Mouse (Mus musculus): ENCODE measurements around the gene Kcnh2. TPM values are rescaled to one million over a fixed set of nuclear protein-coding genes. Genes with fewer than 3 reads are reported as not detected.

Gene Kcnh2
- polyA plus RNA-seq, 2 experiments: 3.8 to 16.2 TPM

DNA sequence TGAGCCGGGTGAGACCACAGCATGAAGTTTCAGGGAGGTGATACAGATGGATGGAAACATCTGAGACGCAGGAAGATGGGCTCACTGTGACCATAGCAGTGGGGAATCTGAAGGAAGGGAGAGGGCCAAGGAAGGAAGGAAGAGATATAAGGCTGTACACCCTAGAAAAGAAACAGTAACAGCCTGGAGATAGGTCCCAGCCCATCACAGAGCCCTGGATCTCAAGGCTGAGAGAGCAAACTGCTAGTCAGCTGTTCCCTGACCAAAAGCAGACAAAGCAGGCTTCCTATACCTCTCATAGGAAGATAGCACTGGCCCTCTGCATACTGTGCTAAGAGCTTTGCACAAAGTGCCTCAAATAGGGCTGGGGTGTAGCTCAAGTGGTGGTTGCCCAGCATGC is 27.3 kb upstream of the Kcnh2 start:
- Histone ChIP-seq H3K4me3 (replicated peaks; ENCODE audit: low read length) (no peak overlapping the region), H3K27ac (replicated peaks; ENCODE audit: low read depth, low read length) (no peak overlapping the region), H3K4me1 (ENCODE audit: control insufficient read depth, insufficient read depth, low read length) (peaks cover 1% of the 10 kb centered on the region), H3K9me3 (ENCODE audit: control insufficient read depth, low read length) (no peaks in the 10 kb centered on the region), H3K9ac (ENCODE audit: low read depth, low read length, severe bottlenecking) (no peak overlapping the region), H3K27me3 (ENCODE audit: control insufficient read depth, insufficient read depth, low read length) (no peaks in the 10 kb centered on the region), H3K36me3 (ENCODE audit: control insufficient read depth, insufficient read depth, low read length) (no peaks in the 10 kb centered on the region), H3K4me2 (replicated peaks; ENCODE audit: low read depth, low read length, severe bottlenecking) (no peak overlapping the region)
- no peak for TF ChIP-seq POLR2A (IDR thresholded peaks at IDR 0.05; ENCODE audit: borderline replicate concordance, extremely low read depth, insufficient read depth, insufficient read length)
- ATAC-seq (ENCODE audit: low FRiP score, low read depth) (no peak), DNase-seq (ENCODE audit: low spot score) (no peak)
- 80% methylated on average over 2 of the region's 2 CpGs for WGBS

DNA sequence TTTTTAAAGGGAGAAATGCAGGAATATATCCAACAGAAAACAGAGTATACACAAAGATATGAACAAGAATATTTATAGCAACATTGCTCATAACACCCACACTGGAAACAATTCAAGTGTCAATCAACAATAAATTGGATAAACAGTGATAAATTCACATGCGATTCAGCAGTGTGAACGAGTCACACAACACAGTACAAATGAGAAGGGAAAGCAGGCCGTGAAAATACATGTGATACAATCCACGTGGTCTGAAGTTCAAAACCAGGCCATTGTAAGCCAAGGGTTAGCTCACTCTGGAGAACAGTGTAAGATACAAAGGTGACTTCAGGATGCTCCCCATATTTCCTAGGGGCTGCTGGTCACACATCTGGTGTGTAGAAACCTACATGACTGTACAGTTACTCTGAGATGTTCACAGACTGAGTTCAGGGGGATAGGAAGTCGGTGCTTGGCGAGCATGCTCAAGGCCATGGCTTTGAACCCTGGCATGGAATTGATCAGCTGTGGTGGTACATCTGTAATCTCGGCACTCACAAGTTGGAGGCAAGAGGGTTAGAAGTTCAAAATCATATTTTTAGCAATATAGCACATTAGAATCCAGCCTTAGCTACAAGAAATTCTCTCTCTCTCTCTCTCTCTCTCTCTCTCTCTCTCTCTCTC is 23.4 kb upstream of the Kcnh2 start:
- no peak for ATAC-seq (ENCODE audit: low FRiP score, low read depth)
- Histone ChIP-seq H3K4me1 (ENCODE audit: control insufficient read depth, insufficient read depth, low read length) (no peaks in the 10 kb centered on the region), H3K9me3 (ENCODE audit: control insufficient read depth, low read length) (no peaks in the 10 kb centered on the region), H3K36me3 (ENCODE audit: control insufficient read depth, insufficient read depth, low read length) (no peaks in the 10 kb centered on the region), H3K4me2 (replicated peaks; ENCODE audit: low read depth, low read length, severe bottlenecking) (no peak overlapping the region), H3K9ac (ENCODE audit: low read depth, low read length, severe bottlenecking) (no peak overlapping the region), H3K27me3 (ENCODE audit: control insufficient read depth, insufficient read depth, low read length) (no peaks in the 10 kb centered on the region), H3K27ac (replicated peaks; ENCODE audit: low read depth, low read length) (no peak overlapping the region), H3K4me3 (replicated peaks; ENCODE audit: low read length) (no peak overlapping the region)
- TF ChIP-seq POLR2A (IDR thresholded peaks at IDR 0.05; ENCODE audit: borderline replicate concordance, extremely low read depth, insufficient read depth, insufficient read length): no peak
- WGBS: 79% methylated on average over 7 of the region's 7 CpGs
- no peak for DNase-seq (ENCODE audit: low spot score)

DNA sequence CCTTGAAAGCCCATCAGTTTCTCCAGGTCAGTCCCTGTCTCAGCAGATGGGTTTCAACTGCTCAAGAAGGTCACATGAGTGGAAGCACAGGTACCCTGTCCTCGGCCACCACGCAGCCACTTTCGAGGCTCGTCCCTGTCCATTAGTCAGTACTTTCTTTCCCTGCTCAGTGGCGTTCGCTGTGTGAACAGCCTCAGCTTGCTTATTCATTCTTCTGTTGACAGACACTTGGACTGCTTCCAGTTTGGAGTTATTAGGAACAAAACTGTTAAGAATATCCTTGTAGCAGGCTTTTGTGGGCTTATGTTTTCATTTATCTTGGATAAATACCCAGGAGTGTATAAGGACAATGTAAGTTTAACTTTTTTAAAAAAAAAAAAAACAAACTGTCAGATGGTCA is 22.8 kb upstream of the Kcnh2 start:
- no peak for ATAC-seq (ENCODE audit: low FRiP score, low read depth)
- H3K4me3 ChIP-seq (replicated peaks; ENCODE audit: low read length): no peak overlapping the region
- no peaks in the 10 kb centered on the region for H3K4me1 ChIP-seq (ENCODE audit: control insufficient read depth, insufficient read depth, low read length)
- H3K27me3 ChIP-seq (ENCODE audit: control insufficient read depth, insufficient read depth, low read length): no peaks in the 10 kb centered on the region
- H3K9me3 ChIP-seq (ENCODE audit: control insufficient read depth, low read length): no peaks in the 10 kb centered on the region
- H3K9ac ChIP-seq (ENCODE audit: low read depth, low read length, severe bottlenecking): no peak overlapping the region
- peak; percentile 37 for DNase-seq (ENCODE audit: low spot score)
- no peak overlapping the region for H3K4me2 ChIP-seq (replicated peaks; ENCODE audit: low read depth, low read length, severe bottlenecking)
- no peak overlapping the region for H3K27ac ChIP-seq (replicated peaks; ENCODE audit: low read depth, low read length)
- no peaks in the 10 kb centered on the region for H3K36me3 ChIP-seq (ENCODE audit: control insufficient read depth, insufficient read depth, low read length)
- 73% methylated on average over 6 of the region's 6 CpGs for WGBS
- no peak for TF ChIP-seq POLR2A (IDR thresholded peaks at IDR 0.05; ENCODE audit: borderline replicate concordance, extremely low read depth, insufficient read depth, insufficient read length)

DNA sequence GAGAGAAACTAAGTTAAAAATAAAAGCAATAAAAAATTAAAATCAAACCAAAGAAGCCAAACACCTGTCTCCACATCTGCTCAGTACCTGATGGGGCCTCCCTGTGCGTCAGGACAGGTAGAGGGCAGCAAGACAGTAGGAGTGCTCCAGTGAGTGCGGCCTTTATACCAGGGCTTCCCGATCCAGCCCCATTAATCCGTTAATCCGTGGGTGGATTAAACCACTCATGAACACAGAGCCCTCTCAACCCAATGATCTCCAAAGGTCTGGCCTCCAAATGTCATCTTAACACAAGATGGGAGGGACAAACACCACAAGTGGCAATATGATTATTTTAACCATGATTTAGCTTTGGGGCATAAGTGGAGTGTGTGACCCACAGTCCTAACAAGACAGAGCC is 22.4 kb upstream of the Kcnh2 start:
- Histone ChIP-seq H3K27me3 (ENCODE audit: control insufficient read depth, insufficient read depth, low read length) (no peaks in the 10 kb centered on the region), H3K4me3 (replicated peaks; ENCODE audit: low read length) (no peak overlapping the region), H3K9ac (ENCODE audit: low read depth, low read length, severe bottlenecking) (no peak overlapping the region), H3K36me3 (ENCODE audit: control insufficient read depth, insufficient read depth, low read length) (no peaks in the 10 kb centered on the region), H3K4me1 (ENCODE audit: control insufficient read depth, insufficient read depth, low read length) (no peaks in the 10 kb centered on the region), H3K9me3 (ENCODE audit: control insufficient read depth, low read length) (no peaks in the 10 kb centered on the region), H3K4me2 (replicated peaks; ENCODE audit: low read depth, low read length, severe bottlenecking) (no peak overlapping the region), H3K27ac (replicated peaks; ENCODE audit: low read depth, low read length) (no peak overlapping the region)
- no peak for TF ChIP-seq POLR2A (IDR thresholded peaks at IDR 0.05; ENCODE audit: borderline replicate concordance, extremely low read depth, insufficient read depth, insufficient read length)
- DNase-seq (ENCODE audit: low spot score): no peak
- no peak for ATAC-seq (ENCODE audit: low FRiP score, low read depth)
- WGBS: 82% methylated on average over 5 of the region's 5 CpGs

DNA sequence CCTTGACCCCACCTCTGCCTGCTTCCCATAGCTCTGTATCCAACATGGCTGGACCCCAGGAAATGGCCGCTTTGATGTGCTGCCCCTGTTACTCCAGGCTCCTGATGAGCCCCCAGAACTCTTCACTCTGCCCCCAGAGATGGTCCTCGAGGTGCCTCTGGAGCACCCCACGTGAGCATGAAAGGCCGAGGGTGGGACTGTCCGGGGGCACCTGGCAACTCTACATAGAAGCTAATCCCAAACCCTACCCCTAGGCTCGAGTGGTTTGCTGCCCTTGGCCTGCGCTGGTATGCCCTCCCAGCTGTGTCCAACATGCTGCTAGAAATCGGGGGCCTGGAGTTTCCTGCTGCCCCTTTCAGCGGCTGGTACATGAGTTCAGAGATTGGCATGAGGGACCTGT is 18.4 kb upstream of the Kcnh2 start:
- H3K4me3 ChIP-seq (replicated peaks; ENCODE audit: low read length): no peak overlapping the region
- H3K9ac ChIP-seq (ENCODE audit: low read depth, low read length, severe bottlenecking): no peak overlapping the region
- DNase-seq (ENCODE audit: low spot score) (no peak), ATAC-seq (ENCODE audit: low FRiP score, low read depth) (no peak)
- no peaks in the 10 kb centered on the region for H3K36me3 ChIP-seq (ENCODE audit: control insufficient read depth, insufficient read depth, low read length)
- TF ChIP-seq POLR2A (IDR thresholded peaks at IDR 0.05; ENCODE audit: borderline replicate concordance, extremely low read depth, insufficient read depth, insufficient read length): no peak
- no peak overlapping the region for H3K27ac ChIP-seq (replicated peaks; ENCODE audit: low read depth, low read length)
- H3K9me3 ChIP-seq (ENCODE audit: control insufficient read depth, low read length): no peaks in the 10 kb centered on the region
- H3K4me1 ChIP-seq (ENCODE audit: control insufficient read depth, insufficient read depth, low read length): no peaks in the 10 kb centered on the region
- 83% methylated on average over 9 of the region's 9 CpGs for whole genome bisulfite sequencing
- H3K27me3 ChIP-seq (ENCODE audit: control insufficient read depth, insufficient read depth, low read length): no peaks in the 10 kb centered on the region
- no peak overlapping the region for H3K4me2 ChIP-seq (replicated peaks; ENCODE audit: low read depth, low read length, severe bottlenecking)

DNA sequence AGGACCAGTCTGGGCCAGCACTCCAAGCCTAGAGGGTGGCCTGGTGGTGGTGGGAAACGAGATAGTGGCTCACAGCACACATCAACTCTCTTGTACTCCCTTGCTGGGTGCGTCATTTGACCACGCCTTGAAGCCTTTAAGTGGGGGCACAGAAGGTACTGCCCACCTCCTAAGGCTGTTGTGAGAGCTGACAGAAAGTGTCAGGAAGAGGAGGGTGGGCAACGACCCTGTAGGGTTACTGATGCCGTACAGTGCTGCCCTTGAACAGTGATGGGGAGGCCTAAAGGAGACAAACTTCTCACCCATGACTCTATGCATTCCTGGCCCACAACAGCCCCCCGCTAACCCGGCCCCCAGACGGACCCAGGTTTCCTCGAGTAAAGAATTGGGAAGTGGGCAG is 15.0 kb upstream of the Kcnh2 start:
- no peak for DNase-seq (ENCODE audit: low spot score)
- Histone ChIP-seq H3K4me3 (replicated peaks; ENCODE audit: low read length) (no peak overlapping the region), H3K27ac (replicated peaks; ENCODE audit: low read depth, low read length) (no peak overlapping the region), H3K4me2 (replicated peaks; ENCODE audit: low read depth, low read length, severe bottlenecking) (no peak overlapping the region), H3K9ac (ENCODE audit: low read depth, low read length, severe bottlenecking) (no peak overlapping the region), H3K9me3 (ENCODE audit: control insufficient read depth, low read length) (no peaks in the 10 kb centered on the region), H3K4me1 (ENCODE audit: control insufficient read depth, insufficient read depth, low read length) (no peaks in the 10 kb centered on the region), H3K27me3 (ENCODE audit: control insufficient read depth, insufficient read depth, low read length) (no peaks in the 10 kb centered on the region), H3K36me3 (ENCODE audit: control insufficient read depth, insufficient read depth, low read length) (no peaks in the 10 kb centered on the region)
- no peak for ATAC-seq (ENCODE audit: low FRiP score, low read depth)
- 81% methylated on average over 9 of the region's 9 CpGs for WGBS
- no peak for TF ChIP-seq POLR2A (IDR thresholded peaks at IDR 0.05; ENCODE audit: borderline replicate concordance, extremely low read depth, insufficient read depth, insufficient read length)
